Mouse (Mus musculus): ENCODE data around the gene Tubb2a.
A peak's percentile ranks its signal among the peaks of the same experiment; 100 is the strongest.
"Not testable (repeated sequence)": the region's sequence is repeated elsewhere in the genome, so short reads cannot be mapped to it uniquely, and the experiment has no call there.

The Tubb2a gene

GRCm38 (mm10) chr13:34089358-34089757 lies 11.6 kb upstream of the Tubb2a start:
- no peak for DNase-seq (ENCODE audit: low spot score in 2 of 2)

GRCm38 (mm10) chr13:34088871-34089288 lies 11.1 kb upstream of the Tubb2a start:
- DNase-seq (ENCODE audit: low spot score in 2 of 2) = no peak

DNA sequence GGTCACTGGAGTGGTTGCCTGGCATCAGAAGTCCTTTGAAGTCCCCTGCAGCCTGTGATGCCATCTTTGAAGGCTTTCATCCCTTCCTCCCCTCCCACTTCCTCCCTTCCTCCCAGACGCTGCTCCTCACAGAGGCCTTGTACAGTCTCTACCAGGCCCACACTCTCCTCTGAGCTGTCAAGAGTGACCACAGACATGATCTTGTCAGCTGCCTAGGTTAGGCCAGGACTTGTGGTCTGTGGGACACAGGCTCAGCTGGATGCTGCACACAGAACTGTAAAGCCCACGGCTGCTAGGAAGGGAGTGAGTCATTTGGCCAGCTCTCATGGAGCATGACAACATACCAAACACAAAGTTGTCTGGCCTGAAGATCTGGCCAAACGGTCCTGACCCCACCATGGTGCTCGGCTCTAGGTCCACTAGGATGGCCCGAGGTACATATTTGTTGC lies 10.4 kb upstream of the Tubb2a start:
- not testable (repeated sequence) for DNase-seq (ENCODE audit: low spot score in 2 of 2)

DNA sequence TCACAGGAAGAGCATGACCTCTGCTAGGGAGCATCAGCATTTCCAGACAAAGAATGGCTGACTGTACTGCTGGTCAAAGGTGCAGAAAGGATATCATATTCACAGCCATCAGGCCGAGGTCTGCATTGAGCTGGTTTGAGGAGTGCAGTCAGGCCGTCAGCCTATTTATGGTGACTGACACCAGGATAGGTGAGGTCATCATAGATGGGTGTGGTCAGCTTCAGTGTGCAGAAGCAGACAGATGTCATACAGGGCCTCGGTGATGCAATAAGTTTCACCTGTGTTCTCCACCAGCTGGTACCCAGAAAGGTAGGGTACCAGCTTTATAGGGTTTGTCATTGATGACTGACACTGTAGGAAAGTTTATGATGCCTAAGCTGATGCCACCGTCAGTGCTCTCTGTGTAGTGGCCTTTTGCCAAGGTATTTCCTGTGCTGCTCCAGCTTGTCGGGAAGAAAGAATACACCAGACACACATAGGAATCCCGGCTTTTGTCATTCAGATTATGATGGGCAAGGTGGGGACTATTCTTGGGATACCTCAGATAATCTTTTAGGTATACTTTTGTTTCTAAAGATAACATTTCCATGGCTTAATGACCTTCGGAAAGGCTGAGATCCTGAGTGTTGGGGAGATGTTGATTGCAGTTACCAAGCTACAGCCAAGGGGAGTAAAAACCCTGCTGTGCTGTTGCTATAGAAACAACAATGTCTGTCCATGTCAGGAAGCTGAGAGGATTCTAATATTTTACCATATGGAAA lies 9.4 kb upstream of the Tubb2a start:
- DNase-seq (ENCODE audit: low spot score in 2 of 2) = no peak

- no peak for DNase-seq (ENCODE audit: low spot score in 2 of 2)
Observed at GRCm38 (mm10) chr13:34084026-34084750, 6.4 kb upstream of the Tubb2a start.

GRCm38 (mm10) chr13:34081926-34082325 lies 4.1 kb upstream of the Tubb2a start:
- no peak for DNase-seq (ENCODE audit: low spot score in 2 of 2)

- DNase-seq (ENCODE audit: low spot score in 2 of 2) = no peak
Observed at GRCm38 (mm10) chr13:34079801-34080200, 2.0 kb upstream of the Tubb2a start.

GRCm38 (mm10) chr13:34078500-34079280 lies 883 bp upstream of the Tubb2a start:
- DNase-seq (ENCODE audit: low spot score in 2 of 2) = no peak

GRCm38 (mm10) chr13:34076561-34077491 lies 981 bp downstream of the Tubb2a start:
- peak in 1 of 2 experiments; percentile 45 for DNase-seq (ENCODE audit: low spot score in 2 of 2)

- not testable (repeated sequence) for DNase-seq (ENCODE audit: low spot score in 2 of 2)
Observed at GRCm38 (mm10) chr13:34075893-34076292, 1.9 kb downstream of the Tubb2a start.

GRCm38 (mm10) chr13:34074441-34074840 lies 3.4 kb downstream of the Tubb2a start:
- not testable (repeated sequence) for DNase-seq (ENCODE audit: low spot score in 2 of 2)

- no peak for DNase-seq (ENCODE audit: low spot score in 2 of 2)
Observed at GRCm38 (mm10) chr13:34072847-34073246, 5.0 kb downstream of the Tubb2a start.

GRCm38 (mm10) chr13:34071836-34072235 lies 6.0 kb downstream of the Tubb2a start:
- DNase-seq (ENCODE audit: low spot score in 2 of 2) = no peak

DNA sequence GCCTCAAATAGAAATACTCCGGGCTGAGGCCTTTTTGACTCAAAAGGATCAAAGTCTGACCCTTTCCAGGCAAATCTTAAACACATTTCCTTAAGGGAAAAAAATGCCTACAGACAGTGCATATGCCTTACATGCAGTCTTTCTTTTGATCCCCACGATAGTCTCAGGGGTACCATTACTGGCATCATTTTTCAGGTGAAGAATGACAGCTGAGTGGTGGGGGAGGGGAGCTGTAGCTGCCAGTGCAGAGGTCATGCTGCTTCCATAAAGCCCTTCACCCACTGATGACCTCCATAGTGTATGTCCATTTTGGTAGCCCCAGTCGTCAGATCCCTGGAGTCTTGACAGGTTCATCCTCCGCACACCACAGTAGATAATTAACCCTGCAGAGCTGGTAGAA lies 7.5 kb downstream of the Tubb2a start:
- no peak for DNase-seq (ENCODE audit: low spot score in 2 of 2)

GRCm38 (mm10) chr13:34066351-34066750 lies 11.5 kb downstream of the Tubb2a start:
- peak; percentile 56 to 69 for DNase-seq (ENCODE audit: low spot score in 2 of 2)

- no peak for DNase-seq (ENCODE audit: low spot score in 2 of 2)
Observed at GRCm38 (mm10) chr13:34062466-34062865, 15.3 kb downstream of the Tubb2a start.

DNA sequence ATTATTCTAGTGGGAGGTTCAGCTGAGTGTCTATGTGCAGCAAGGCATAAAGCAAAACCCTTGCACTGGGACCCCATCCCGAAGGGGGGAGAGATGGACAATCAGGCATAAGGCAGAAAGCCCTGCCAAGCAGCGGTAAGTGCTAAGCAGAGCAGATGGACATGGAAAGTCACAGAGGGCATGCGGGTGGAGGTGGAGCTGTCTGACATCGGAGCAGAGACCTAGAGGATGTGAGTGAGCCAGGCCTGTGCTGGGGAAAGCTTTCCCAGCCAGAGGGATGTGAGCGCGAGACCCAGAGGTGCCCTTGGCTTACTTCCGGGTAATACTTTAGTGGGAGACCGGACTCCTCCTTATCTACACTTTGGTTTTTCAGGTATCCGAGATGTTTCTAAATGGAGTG lies 17.7 kb downstream of the Tubb2a start:
- no peak for DNase-seq (ENCODE audit: low spot score in 2 of 2)

DNA sequence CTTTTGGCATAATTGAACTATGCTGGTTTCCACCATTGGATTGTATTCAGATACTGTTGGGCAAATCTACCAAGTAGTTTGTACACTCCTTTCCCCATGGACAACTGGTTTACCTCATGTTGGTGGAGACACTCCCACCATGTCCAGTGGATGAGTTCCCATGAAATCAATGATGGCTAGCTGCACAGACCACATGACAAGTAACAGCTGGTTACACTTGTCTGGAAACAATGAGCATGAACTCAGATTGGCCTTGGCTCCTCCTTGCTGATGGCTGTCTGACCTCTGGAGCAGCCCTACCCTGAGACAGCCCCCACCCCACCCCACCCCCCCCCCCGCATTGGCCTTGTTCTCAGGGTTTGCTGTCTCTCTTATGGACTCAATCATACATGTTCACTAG lies 20.6 kb downstream of the Tubb2a start:
- DNase-seq (ENCODE audit: low spot score in 2 of 2) = no peak

DNA sequence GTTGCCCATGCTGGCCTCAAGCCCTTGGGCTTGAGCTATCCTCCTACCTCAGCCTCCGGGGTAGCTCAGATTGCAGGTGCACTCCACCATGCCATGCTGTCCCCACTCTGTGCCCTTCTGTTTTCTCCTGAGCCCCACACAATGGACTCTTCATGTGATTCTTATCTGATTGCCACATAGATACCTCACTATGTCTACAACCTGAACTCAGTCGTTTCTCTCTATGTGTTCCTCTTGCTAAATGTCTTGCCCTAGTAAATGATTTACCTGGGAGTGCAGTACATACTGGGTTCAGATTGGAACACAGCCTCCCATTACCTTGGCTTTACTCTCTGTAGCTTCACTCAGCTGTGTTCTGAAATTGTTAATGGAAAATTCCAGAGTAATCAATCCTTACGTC lies 22.8 kb downstream of the Tubb2a start:
- DNase-seq (ENCODE audit: low spot score in 2 of 2) = no peak

GRCm38 (mm10) chr13:34054391-34054790 lies 23.4 kb downstream of the Tubb2a start:
- DNase-seq (ENCODE audit: low spot score in 2 of 2) = no peak

- no peak for DNase-seq (ENCODE audit: low spot score in 2 of 2)
Observed at GRCm38 (mm10) chr13:34053673-34054282, 24.0 kb downstream of the Tubb2a start.

Data from right cerebral cortex, postnatal 36 days (tissue).